ENCODE assay signal across 10 mouse cellular contexts in the genomic region with DNA sequence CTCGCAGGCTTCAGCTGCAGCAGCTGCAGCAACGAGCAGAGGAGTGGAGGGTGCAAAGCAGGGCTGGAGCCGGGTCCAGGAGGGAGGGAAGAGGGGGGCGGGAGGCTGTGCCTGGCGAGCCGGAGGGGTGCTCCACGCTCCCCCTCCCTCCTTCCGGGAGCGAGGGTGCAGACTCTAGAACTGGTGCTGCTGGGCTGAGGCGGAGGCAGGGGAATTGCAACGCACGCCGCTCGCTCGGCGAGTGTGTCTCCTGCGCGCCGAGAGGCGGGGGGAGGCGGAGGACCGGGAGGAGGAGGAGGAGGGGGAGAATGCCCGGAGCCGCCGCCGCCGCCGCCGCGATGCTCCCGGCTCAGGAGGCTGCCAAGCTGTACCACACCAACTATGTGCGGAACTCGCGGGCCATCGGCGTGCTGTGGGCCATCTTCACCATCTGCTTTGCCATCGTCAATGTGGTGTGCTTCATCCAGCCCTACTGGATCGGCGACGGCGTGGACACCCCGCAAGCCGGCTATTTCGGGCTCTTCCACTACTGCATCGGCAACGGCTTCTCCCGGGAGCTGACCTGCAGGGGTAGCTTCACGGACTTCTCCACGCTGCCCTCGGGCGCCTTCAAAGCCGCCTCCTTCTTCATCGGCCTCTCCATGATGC. TPM values are rescaled to one million over a fixed set of nuclear protein-coding genes. Genes with fewer than 3 reads are reported as not detected.
DNase-seq lines count a peak whose midpoint lies in the region; ATAC-seq lines count a peak whose summit lies in the region.
"Had no signal": no experiment of that assay in that cellular context is flagged by ENCODE, and none has a peak within 500 bp of the region (broad histone marks: within the 10 kb centered on the region; RNA-seq: fewer than 3 reads in every experiment).

Gene Lhfpl3, plus strand, starts transcription at position 175 of the 648 bp plus-strand sequence.

- DNase-seq in heart, embryonic 10.5 days (ENCODE audit: low spot score), result peak; percentile 76
- no peak for DNase-seq in heart, adult 18-20 months
- peak; percentile 35 for DNase-seq in adrenal gland, postnatal 14 days
- peak; percentile 47 to 66 for DNase-seq in left cerebral cortex, postnatal 36 days (ENCODE audit: low spot score in 2 of 2)

- H3K9me3 ChIP-seq in heart, embryonic 10.5 days, result no peaks in the 10 kb centered on the region
- H3K9me3 ChIP-seq in embryonic facial prominence, embryonic 12.5 days, result no peaks in the 10 kb centered on the region
- no peaks in the 10 kb centered on the region for H3K9me3 ChIP-seq in neural tube, embryonic 12.5 days
- H3K9me3 ChIP-seq: G1E had no signal

- no peaks in the 10 kb centered on the region for H3K36me3 ChIP-seq in heart, embryonic 10.5 days
- no peaks in the 10 kb centered on the region for H3K36me3 ChIP-seq in embryonic facial prominence, embryonic 12.5 days
- H3K36me3 ChIP-seq in neural tube, embryonic 12.5 days, result no peaks in the 10 kb centered on the region
- H3K36me3 ChIP-seq: G1E had no signal

- intact Hi-C loops in left cerebral cortex, postnatal 36 days (cut with DNase I), result loop anchor here (5.0 kb wide), 1 partner anchor 481 kb away; no protein-coding TSS in a partner anchor

- H3K4me2 ChIP-seq in embryonic facial prominence, embryonic 12.5 days (replicated peaks), result peak within 1 kb of the TSS; percentile 95
- H3K4me2 ChIP-seq in neural tube, embryonic 12.5 days (replicated peaks), result peak within 1 kb of the TSS; percentile 94

- 1% methylated on average over 37 of the region's 53 CpGs for WGBS in heart, embryonic 10.5 days
- WGBS in embryonic facial prominence, embryonic 12.5 days, result under 1% methylated on average over 45 of the region's 53 CpGs
- under 1% methylated on average over 52 of the region's 53 CpGs for WGBS in neural tube, embryonic 12.5 days

- peak; percentile 86 for ATAC-seq in embryonic facial prominence, embryonic 12.5 days (ENCODE audit: insufficient number of reproducible peaks, insufficient read depth, low FRiP score, low TSS enrichment)
- peak; percentile 48 to 67; a peak in 3 of 4 replicates for ATAC-seq in hematopoietic stem cell, adult 5-6 weeks (replicated peaks in 1 of 2; ENCODE audit: insufficient read depth in 1 of 2, low FRiP score in 2 of 2, low TSS enrichment in 1 of 2, low read depth in 1 of 2, poor library complexity in 2 of 2, severe bottlenecking in 2 of 2)
- peak; percentile 90 for ATAC-seq in neural tube, embryonic 12.5 days (ENCODE audit: low FRiP score, low read depth)
- ATAC-seq in inflammation-experienced regulatory T-cells, adult 6 months, result no peak

- peak within 1 kb of the TSS; percentile 55 for H3K9ac ChIP-seq in embryonic facial prominence, embryonic 12.5 days
- H3K9ac ChIP-seq in neural tube, embryonic 12.5 days, result peak within 1 kb of the TSS; percentile 58

- H3K4me1 ChIP-seq in heart, embryonic 10.5 days, result peaks cover 16% of the 10 kb centered on the region
- peaks cover 7% of the 10 kb centered on the region; the same call in 1 of the 2 replicates for H3K4me1 ChIP-seq in embryonic facial prominence, embryonic 12.5 days
- peaks cover 6% of the 10 kb centered on the region; the same call in 1 of the 2 replicates for H3K4me1 ChIP-seq in neural tube, embryonic 12.5 days

- H3K27me3 ChIP-seq in heart, embryonic 10.5 days (ENCODE audit: insufficient read depth, poor library complexity, severe bottlenecking), result peaks cover 50% of the 10 kb centered on the region
- H3K27me3 ChIP-seq in embryonic facial prominence, embryonic 12.5 days, result peaks cover 48% of the 10 kb centered on the region
- peaks cover 12% of the 10 kb centered on the region; the same call in 1 of the 2 replicates for H3K27me3 ChIP-seq in neural tube, embryonic 12.5 days (replicated peaks)

- no peak within 1 kb of the TSS for H3K27ac ChIP-seq in heart, embryonic 10.5 days
- no peak within 1 kb of the TSS for H3K27ac ChIP-seq in embryonic facial prominence, embryonic 12.5 days
- no peak within 1 kb of the TSS for H3K27ac ChIP-seq in neural tube, embryonic 12.5 days

- H3K4me3 ChIP-seq in heart, embryonic 10.5 days, result peak within 1 kb of the TSS; percentile 70
- H3K4me3 ChIP-seq in embryonic facial prominence, embryonic 12.5 days, result peak within 1 kb of the TSS; percentile 51
- peak within 1 kb of the TSS; percentile 50 for H3K4me3 ChIP-seq in neural tube, embryonic 12.5 days
- H3K4me3 ChIP-seq: myocyte had no signal

RNA-seq across cellular contexts. Expression of gene Lhfpl3, which starts in this region (rescaled TPM):
- 0.12 and 0.33 TPM in 2 replicates for polyA plus RNA-seq in heart, embryonic 10.5 days (2016; fragmentation: Nextera tagmentation; extraction: Ambion mirVana)
- total RNA-seq in heart, adult 18-20 months (2021), result not detected
- total RNA-seq in adrenal gland, postnatal 14 days (2021), result 0.45 and 0.89 TPM in 2 replicates
- 0.74 and 1.4 TPM in 2 replicates for polyA plus RNA-seq in embryonic facial prominence, embryonic 12.5 days (2016; fragmentation: Nextera tagmentation; extraction: Ambion mirVana)
- not detected in 2 replicates for total RNA-seq in hematopoietic stem cell, adult 5-6 weeks (2017)
- total RNA-seq in left cerebral cortex, postnatal 36 days (2021), result 10 to 100 TPM; 16.2 to 19.1 TPM
- polyA plus RNA-seq in neural tube, embryonic 12.5 days (2016; fragmentation: Nextera tagmentation; extraction: Ambion mirVana), result 1.7 and 1.8 TPM in 2 replicates
- under 1 TPM in 1 of 3 experiments, not detected in 2; 0.13 TPM for polyA plus RNA-seq in inflammation-experienced regulatory T-cells, adult 6 months (2017; shearing (Covaris generic))
- polyA plus RNA-seq: G1E had no signal

Comparison
In these comparisons a context has a peak if more than half of its experiments do, and no peak if none do; other contexts are left out.
1. Peak in DNase-seq and H3K4me3 ChIP-seq in heart, embryonic 10.5 days; RNA of the gene not detected or under 1 TPM.
2. Peak in DNase-seq in adrenal gland, postnatal 14 days; RNA of the gene not detected or under 1 TPM.
3. Peak in ATAC-seq in hematopoietic stem cell, adult 5-6 weeks; RNA of the gene not detected or under 1 TPM.
4. DNase-seq: peak in left cerebral cortex, postnatal 36 days (2 of 2); none in heart, adult 18-20 months (0 of 2).
5. Peak in every context shown above with its lines, with median percentiles within 50 percentile points of each other: H3K4me3 ChIP-seq.